Mouse (Mus musculus) 416B (cell line): ENCODE results near the gene Zdhhc13.

Experiments used
- DNase-seq: peaks from one replicate; pipeline ENCODE4 v3.0.0; 2011; ENCODE audit warnings: low read depth

Zdhhc13 gene

GRCm38 (mm10) chr7:48784773-48785523, 3.9 kb upstream of the Zdhhc13 start:
- no peak for DNase-seq

GRCm38 (mm10) chr7:48788348-48788747, 455 bp upstream of the Zdhhc13 start:
- DNase-seq: no peak

- peak; percentile 26 for DNase-seq
These were observed 1.3 kb downstream of the Zdhhc13 start for GRCm38 (mm10) chr7:48790117-48790516.

- peak; percentile 11 for DNase-seq
These were observed 2.6 kb downstream of the Zdhhc13 start for GRCm38 (mm10) chr7:48791412-48791811.

DNA sequence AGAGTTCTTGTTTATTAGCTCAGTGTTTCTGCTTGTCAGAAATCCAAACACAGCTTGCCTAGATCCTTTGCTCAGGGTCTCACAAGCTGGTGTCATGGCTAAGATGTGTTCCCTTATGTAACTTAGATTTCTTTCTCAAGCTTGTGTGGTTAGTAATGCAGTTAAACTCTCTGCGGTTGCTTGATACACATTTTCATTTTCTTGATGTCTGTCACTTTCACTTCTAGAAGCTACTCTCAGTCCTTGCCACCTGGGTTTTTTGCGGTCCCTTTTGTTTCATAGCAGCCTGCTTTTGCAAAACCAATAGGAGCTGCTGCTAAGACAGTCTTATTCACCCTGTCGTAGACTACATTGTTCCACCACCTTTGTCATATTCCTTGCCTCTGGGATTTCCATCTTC, 6.3 kb downstream of the Zdhhc13 start:
- no peak for DNase-seq

GRCm38 (mm10) chr7:48803381-48803780, 14.6 kb downstream of the Zdhhc13 start:
- DNase-seq: no peak

DNA sequence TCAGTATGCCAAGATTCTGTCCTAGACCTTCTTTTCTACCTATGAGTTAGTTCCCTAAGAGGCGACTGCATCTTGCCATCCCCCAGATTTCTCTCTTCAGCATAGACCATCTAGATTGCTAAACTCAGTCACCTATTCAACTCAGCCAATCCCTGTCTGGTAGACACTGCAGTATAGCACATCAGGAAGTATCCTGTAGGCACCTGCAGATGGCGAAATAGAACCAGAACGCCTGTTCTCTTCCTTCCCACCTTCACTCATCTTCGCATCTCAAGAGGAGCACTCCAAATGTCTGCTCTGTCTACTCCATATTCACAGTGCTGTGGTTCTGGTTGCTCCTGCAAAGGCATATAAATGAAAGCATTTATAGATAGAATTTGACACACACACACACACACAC, 17.8 kb downstream of the Zdhhc13 start:
- no peak for DNase-seq

GRCm38 (mm10) chr7:48810652-48811051, 21.8 kb downstream of the Zdhhc13 start:
- peak; percentile 26 for DNase-seq

DNA sequence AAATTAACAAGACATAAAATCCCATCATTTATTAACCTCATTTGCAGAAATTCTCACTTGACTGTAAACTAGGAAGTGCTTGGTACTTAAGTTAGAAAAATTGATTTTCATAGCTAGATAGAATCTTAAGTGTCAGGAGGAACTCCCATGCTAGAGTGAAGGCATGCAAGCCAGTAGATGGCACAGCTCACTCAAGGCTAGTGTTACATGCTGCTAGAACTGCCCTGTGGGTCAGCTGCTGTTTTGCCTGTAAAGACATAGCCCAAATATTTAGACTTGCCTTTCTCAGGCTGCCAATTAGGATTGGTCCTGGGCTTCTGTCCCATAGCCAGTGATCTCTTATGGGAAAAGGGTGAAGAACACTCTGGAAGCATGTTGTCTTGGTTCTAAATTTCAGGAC, 23.6 kb downstream of the Zdhhc13 start:
- DNase-seq: peak; percentile 28

DNA sequence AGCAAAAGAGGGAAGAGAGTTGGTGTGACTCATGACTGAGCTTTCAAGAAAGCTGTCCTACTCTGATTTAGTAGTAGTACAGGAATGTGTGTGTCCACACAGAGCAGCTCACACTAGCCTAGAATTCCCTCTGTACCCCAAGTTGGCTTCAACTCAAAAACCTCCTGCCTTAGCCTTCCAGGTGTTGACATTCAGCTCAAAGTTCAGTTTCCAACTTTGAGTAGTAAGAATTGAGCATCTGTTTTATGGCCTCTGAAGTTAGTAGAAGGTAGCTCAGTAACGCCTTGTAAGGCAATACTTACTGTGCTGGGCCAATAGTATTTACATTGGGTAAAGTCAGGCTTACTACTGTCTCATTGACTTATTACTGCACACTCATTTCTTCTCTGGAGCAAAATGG, 24.8 kb downstream of the Zdhhc13 start:
- no peak for DNase-seq

- DNase-seq: no peak
These were observed 32.9 kb downstream of the Zdhhc13 start for GRCm38 (mm10) chr7:48821654-48822053.

- no peak for DNase-seq
These were observed 34.8 kb downstream of the Zdhhc13 start for GRCm38 (mm10) chr7:48823621-48824020.

DNA sequence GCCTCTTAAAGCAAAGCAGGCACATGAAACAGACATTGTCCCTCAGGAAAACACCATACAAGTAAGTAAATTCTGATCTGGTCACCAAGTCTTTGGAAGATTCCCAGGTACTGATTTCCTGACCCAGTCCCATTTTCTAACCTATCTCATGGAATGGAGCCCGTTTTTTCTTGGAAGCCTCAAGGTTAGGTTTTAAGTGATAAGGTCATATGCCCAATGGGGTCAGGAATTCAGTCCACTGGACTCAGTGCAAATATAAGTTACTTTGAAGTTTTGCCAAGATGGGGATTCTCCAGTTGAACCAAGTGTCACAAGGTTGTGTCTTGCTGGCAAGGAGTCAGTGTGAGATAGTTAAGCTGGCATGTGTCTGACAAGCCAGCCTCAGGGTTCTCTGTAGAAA, 35.9 kb downstream of the Zdhhc13 start:
- no peak for DNase-seq

- no peak for DNase-seq
These were observed 36.4 kb downstream of the Zdhhc13 start for GRCm38 (mm10) chr7:48825170-48825569.

DNA sequence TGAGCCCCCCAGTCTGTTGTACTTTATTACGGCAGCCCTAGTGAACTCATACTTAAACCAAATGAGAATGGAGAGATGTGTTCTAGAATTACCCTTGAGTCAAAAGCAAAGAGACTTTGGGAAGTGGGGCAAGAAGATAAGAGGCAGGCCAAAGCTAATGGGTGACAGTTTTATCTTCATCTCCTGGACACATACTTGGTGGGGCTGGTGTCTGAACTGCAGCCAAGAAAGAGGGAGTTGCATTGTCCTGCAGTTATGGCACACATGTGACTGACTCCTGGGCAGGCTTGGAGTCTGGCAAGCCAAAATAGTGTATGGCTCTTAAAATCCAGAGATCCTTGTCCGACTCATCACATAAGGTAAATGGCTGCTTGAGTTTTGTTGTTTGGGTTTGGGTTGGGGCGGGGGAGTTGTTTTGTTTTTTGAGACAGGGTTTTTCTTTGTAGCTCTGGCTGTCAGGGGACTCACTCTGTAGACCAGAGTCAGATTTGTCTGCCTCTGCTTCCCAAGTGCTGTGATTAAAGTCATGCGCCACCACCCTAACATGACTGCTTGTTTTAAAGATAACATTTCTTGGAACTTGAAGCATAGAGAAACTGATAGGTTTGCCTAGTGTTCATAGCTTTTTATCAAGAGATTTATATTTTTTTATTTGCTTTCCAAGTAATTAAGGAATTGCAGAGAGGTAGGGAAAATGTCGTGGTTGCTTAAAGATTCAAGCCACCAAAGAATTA, 40.5 kb downstream of the Zdhhc13 start:
- DNase-seq: peak; percentile 25

- DNase-seq: no peak
These were observed 41.6 kb downstream of the Zdhhc13 start for GRCm38 (mm10) chr7:48830395-48830794.

DNA sequence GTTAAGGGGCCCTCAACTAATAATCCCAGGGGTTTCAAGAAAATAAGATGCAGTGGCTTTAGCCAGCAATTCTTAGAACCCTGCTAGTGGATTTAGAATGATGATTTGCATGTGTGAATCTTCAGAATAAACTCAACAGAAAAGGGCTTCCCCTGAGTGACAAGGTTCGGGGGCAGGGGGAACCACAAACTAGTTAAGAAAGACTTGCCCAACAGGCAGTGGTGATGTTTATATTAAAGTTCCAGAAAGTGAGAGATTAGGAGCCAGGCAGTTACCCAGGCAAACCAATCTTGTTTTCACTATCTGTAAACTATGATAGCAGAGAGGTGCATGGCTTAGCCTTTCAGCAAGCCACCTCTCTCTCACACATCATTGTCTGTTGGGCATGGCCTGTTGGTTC, 43.9 kb downstream of the Zdhhc13 start:
- peak; percentile 48 for DNase-seq

GRCm38 (mm10) chr7:48834371-48834970, 45.7 kb downstream of the Zdhhc13 start:
- DNase-seq: no peak

DNA sequence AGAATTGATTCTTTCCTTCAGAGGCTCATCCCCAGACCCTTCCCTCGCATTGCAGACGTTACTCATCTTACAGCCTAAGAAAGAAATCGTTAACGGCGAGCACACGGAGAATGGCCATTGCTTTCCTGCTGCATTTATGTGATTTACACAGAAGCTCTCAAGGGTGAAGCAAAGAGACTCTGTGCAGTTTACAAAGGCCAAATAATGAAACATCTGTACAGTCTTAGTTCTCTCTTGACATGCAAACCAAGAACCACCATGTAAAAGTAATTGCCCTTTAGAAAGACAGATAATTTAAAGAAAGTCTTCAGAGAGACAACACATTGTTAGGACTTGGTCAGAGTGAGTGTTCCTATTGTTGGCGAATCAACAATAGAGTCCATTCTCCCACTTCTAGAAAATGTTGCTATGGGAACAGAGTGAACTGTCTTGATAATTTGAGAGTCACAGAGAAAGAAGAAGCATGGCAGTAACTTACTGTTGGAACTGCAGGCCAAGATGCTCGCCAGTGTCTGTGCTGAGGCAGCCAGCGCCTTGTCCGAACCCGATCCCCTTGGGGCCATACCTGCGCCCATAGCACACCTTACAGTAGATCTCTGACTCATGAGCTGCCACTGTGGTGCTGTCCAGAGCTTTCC, 46.3 kb downstream of the Zdhhc13 start:
- DNase-seq: no peak

- DNase-seq: peak; percentile 81
These were observed 48.1 kb downstream of the Zdhhc13 start for GRCm38 (mm10) chr7:48836949-48837348.

GRCm38 (mm10) chr7:48838434-48838833, 49.6 kb downstream of the Zdhhc13 start:
- peak; percentile 43 for DNase-seq

DNA sequence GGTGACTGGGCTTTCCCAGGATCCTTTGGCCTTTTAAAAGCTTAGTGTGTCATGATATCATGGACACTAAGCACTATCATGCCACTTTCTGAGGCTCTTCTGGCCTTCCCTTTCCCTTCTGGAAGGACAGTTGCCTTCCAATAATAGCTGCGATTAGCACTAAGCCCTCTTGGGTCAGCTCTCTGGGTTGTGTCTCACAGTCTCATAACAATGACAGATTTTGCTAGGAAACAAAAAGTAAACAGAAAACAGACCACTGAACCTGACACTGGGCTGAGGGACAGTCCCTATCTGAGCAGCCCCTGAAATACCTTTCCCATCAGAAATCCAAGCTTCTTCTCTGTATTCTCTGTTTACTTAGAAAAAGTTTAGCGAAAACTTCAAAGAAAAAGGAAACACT, 51.7 kb downstream of the Zdhhc13 start:
- DNase-seq: no peak

DNA sequence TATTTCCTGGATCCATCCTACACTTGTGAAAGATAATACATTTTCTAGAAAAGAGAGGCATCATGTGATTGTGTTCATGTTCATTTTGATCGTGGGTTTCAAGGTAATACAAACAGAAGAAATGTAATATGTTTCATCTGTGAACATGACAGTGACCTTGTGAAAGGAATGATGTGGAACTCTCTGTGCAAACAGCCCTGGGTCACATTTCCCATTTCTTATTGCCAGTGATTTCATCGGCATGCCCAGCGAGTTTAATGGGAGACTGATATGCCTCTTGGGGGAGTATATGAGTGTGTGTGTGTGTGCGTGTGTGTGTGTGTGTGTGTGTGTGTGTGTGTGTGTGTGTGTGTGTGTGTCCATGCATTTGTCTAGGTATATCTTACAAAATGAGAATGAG, 52.7 kb downstream of the Zdhhc13 start:
- no peak for DNase-seq
